Mouse (Mus musculus): ENCODE measurements around the gene Dalrd3.

GRCm38 (mm10) chr9:108563671-108564070 lies 6.0 kb upstream of the Dalrd3 start:
- TF ChIP-seq POLR2A (IDR thresholded peaks at IDR 0.05; ENCODE audit: control insufficient read depth, extremely low read depth, insufficient read depth, low read length, poor library complexity) (no peak), CTCF (IDR thresholded peaks at IDR 0.05; ENCODE audit: borderline replicate concordance, control insufficient read depth, extremely low read depth, insufficient read depth, low read length, poor library complexity) (no peak)
